ENCODE assay signal across 7 mouse cellular contexts in the genomic region with DNA sequence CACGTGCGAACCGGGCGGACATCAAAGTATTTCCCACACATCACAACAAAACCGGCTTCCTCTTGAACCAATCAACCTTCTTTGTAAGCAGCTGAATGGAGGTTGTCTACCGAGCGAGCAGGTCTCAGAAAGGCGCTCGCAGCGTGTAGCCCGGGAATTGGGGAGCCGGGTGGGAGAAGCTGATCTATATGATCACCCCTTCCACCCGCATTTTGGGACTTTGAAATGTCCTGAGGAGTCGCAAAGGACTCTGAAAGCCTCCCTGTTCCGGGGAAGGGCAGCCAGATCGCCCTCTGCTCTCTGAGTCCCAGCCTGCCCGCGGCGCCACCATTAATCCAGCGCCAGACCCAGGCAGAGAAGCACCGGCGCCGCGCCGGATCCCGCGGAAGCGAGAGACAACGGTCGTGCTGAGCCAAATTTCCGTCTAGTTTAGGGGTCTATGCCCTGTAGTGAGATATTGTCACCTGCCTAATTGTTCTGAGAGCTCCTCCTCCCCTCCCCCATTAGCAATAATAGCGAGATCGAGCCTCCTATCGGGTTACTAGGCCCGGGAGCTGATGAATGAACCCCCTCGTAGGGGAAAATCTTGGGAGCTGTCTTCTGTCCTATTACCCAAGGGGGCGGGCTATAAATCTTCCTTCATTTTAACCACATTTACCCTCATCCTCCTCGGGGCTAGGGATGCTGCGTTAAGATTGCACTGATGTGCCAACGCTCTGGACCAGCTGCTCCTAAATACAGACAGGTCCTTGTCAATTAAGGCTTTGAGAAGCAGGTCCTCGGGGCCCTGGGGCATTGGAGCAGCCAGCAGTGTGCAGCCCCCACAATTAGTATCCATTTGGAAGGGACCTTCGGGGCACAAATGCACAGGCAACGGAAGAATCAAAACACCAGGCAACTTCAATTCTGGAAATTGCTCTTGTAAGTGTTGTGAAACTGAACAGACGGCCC. TPM values are rescaled to one million over a fixed set of nuclear protein-coding genes. Genes with fewer than 3 reads are reported as not detected.
DNase-seq lines count a peak whose midpoint lies in the region; ATAC-seq and TF ChIP-seq lines count a peak whose summit lies in the region.

No protein-coding gene starts in this region.

- intact Hi-C loops in gastrocnemius, postnatal 14 days (cut with DNase I; ENCODE audit: low total_unique reads) = no loop called here

- H3K4me1 ChIP-seq in heart, embryonic 15.5 days (replicated peaks) = peaks cover 9% of the 10 kb centered on the region
- no peaks in the 10 kb centered on the region for H3K4me1 ChIP-seq in limb, embryonic 14.5 days (ENCODE audit: control insufficient read depth, insufficient read depth, low read length)
- H3K4me1 ChIP-seq in thymus, adult 2 months (replicated peaks; ENCODE audit: control insufficient read depth, insufficient read depth, low read length) = no peaks in the 10 kb centered on the region

- H3K9ac ChIP-seq in heart, embryonic 15.5 days = no peak overlapping the region
- H3K9ac ChIP-seq in limb, embryonic 14.5 days (ENCODE audit: low read depth, low read length, severe bottlenecking) = no peak overlapping the region

- peak; percentile 32 for DNase-seq in MN1 (ENCODE audit: low spot score)
- DNase-seq in adrenal gland, postnatal 14 days = peak; percentile 44
- no peak for DNase-seq in limb, embryonic 14.5 days (ENCODE audit: low spot score)
- DNase-seq in gastrocnemius, postnatal 14 days = no peak
- DNase-seq in thymus, adult 2 months = no peak
- no peak for DNase-seq in urinary bladder, postnatal 14 days (ENCODE audit: low spot score)

- H3K36me3 ChIP-seq in heart, embryonic 15.5 days = no peaks in the 10 kb centered on the region
- no peaks in the 10 kb centered on the region for H3K36me3 ChIP-seq in limb, embryonic 14.5 days (ENCODE audit: control insufficient read depth, insufficient read depth, low read length)
- no peaks in the 10 kb centered on the region for H3K36me3 ChIP-seq in thymus, adult 2 months (ENCODE audit: control insufficient read depth, insufficient read depth, low read length)

- no peak for TF ChIP-seq POLR2A in limb, embryonic 14.5 days (IDR thresholded peaks at IDR 0.05; ENCODE audit: borderline replicate concordance, extremely low read depth, insufficient read depth, insufficient read length)
- no peak for TF ChIP-seq POLR2A in thymus, adult 2 months (IDR thresholded peaks at IDR 0.05; ENCODE audit: control insufficient read depth, extremely low read depth, insufficient read depth, low read length, poor library complexity)

- H3K4me3 ChIP-seq in heart, embryonic 15.5 days = peak overlapping the region; percentile 39
- peak overlapping the region; percentile 28 for H3K4me3 ChIP-seq in limb, embryonic 14.5 days (replicated peaks; ENCODE audit: low read length)
- no peak overlapping the region for H3K4me3 ChIP-seq in thymus, adult 2 months (ENCODE audit: control insufficient read depth, insufficient read depth, low read length)

- peaks cover 97% of the 10 kb centered on the region for H3K27me3 ChIP-seq in heart, embryonic 15.5 days
- peaks cover 98% of the 10 kb centered on the region for H3K27me3 ChIP-seq in limb, embryonic 14.5 days (ENCODE audit: control insufficient read depth, insufficient read depth, low read length)
- peaks cover 30% of the 10 kb centered on the region for H3K27me3 ChIP-seq in thymus, adult 2 months (ENCODE audit: control insufficient read depth, insufficient read depth, low read length)

- H3K4me2 ChIP-seq in heart, embryonic 15.5 days = peak overlapping the region; percentile 59
- H3K4me2 ChIP-seq in limb, embryonic 14.5 days (replicated peaks; ENCODE audit: low read depth, low read length, severe bottlenecking) = peak overlapping the region; percentile 49

- TF ChIP-seq CTCF in thymus, adult 2 months (IDR thresholded peaks at IDR 0.05; ENCODE audit: borderline replicate concordance, control insufficient read depth, extremely low read depth, insufficient read depth, low read length, poor library complexity) = no peak

- ATAC-seq in heart, embryonic 15.5 days (replicated peaks; ENCODE audit: insufficient number of reproducible peaks, insufficient read depth, low FRiP score, low read depth) = no peak; the same call in 1 of the 2 replicates
- ATAC-seq in limb, embryonic 14.5 days (ENCODE audit: low FRiP score, low read depth) = no peak; the same call in 1 of the 2 replicates

- no peak overlapping the region for H3K27ac ChIP-seq in heart, embryonic 15.5 days
- H3K27ac ChIP-seq in limb, embryonic 14.5 days (replicated peaks; ENCODE audit: low read depth, low read length) = no peak overlapping the region
- no peak overlapping the region for H3K27ac ChIP-seq in thymus, adult 2 months (ENCODE audit: control insufficient read depth, insufficient read depth, low read length)

- 3% methylated on average over 44 of the region's 44 CpGs for WGBS in heart, embryonic 15.5 days
- WGBS in limb, embryonic 14.5 days = 2% methylated on average over 44 of the region's 44 CpGs
- WGBS in thymus, adult 2 months = 7% methylated on average over 44 of the region's 44 CpGs

- H3K9me3 ChIP-seq in heart, embryonic 15.5 days (replicated peaks) = peaks cover 8% of the 10 kb centered on the region; the same call in 1 of the 2 replicates
- H3K9me3 ChIP-seq in limb, embryonic 14.5 days (ENCODE audit: control insufficient read depth, low read length) = peaks cover 10% of the 10 kb centered on the region; the same call in 1 of the 2 replicates

RNA-seq across cellular contexts. Expression of gene Tmem33, which starts 37.6 kb away (rescaled TPM):
- total RNA-seq in adrenal gland, postnatal 14 days (2021) = 82.9 and 90.7 TPM in 2 replicates
- polyA plus RNA-seq in heart, embryonic 15.5 days (2015; fragmentation: Nextera tagmentation; extraction: Ambion mirVana) = 46.4 and 47.0 TPM in 2 replicates
- 55.4 and 84.5 TPM in 2 replicates for polyA plus RNA-seq in limb, embryonic 14.5 days (2012; rRNA removed)
- 72.6 and 77.5 TPM in 2 replicates for polyA plus RNA-seq in limb, embryonic 14.5 days (2014; fragmentation: Nextera tagmentation; extraction: Ambion mirVana)
- total RNA-seq in gastrocnemius, postnatal 14 days (2021) = 10 to 100 TPM; 24.9 to 25.0 TPM
- polyA plus RNA-seq in thymus, adult 2 months (2012; rRNA removed) = 134 and 161 TPM in 2 replicates

Comparison
In these comparisons a context has a peak if more than half of its experiments do, and no peak if none do; other contexts are left out.
1. DNase-seq: peak in MN1 (single experiment) and adrenal gland, postnatal 14 days (single experiment); none in limb, embryonic 14.5 days (single experiment), gastrocnemius, postnatal 14 days (single experiment), thymus, adult 2 months (single experiment) and urinary bladder, postnatal 14 days (single experiment).